Mouse (Mus musculus) 3134 (cell line): ENCODE data around the gene Ddx60.

Experiments used
- DNase-seq: peaks from one replicate; pipeline ENCODE4 v3.0.0-alpha.2; 2011; ENCODE audit warnings: low spot score; ENCODE audit not compliant: insufficient read length; ENCODE audit errors: extremely low read depth

The Ddx60 gene

DNA sequence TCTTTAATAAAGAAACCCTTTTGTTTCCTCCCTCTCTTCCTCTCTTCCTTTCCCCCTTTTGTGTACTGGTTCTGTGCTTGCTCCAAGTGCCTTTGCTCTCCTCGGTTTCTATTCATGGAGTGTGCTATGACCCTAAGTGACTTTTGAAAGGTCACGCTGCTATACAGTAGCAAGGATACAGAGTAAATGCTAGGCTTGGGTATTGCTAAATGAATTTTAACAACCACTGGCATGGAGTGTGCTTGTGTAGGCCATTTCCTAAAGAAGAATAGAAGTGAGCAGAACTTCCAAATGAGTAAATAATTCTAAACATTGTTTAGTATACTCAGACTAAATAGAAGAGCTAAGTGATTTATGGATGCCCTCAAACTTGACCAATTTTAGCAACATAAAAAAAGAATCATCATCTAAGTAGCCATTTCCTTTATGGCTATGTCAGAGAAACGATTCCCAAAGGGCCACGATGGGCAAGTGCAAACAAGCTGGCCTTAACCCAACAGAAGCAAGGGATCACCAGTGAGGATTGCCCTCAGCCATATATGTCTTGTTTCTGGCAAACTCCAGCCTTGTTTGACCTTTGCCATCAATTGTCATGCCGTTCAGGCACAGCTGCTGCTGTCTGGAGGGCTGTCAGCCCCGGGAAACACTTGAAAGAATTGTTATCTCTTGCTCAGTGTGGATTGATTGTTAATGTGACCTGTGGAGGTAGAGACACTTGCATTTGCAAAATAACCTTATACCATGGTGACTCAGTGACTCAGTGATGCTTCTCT, 58.0 kb downstream of the Ddx60 start:
- DNase-seq, result no peak

DNA sequence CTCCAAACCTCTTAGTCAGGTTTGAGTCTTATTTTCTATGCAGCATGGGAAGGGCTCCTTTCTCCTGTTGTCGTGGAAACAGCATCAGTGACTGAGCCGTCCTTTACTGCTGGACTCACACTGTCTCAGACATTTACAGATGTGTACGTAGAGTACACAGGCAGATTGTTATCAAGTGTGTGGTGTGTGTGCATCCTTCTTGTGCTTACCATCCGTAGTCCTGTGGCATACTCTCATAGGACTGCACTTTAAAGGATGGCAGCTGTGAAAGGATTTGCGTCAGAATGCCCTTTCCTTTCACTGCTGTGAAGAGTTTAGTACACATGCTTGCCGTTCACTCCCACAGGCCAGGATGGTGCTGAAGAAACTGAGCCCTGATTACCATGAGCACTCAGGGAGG, 61.6 kb downstream of the Ddx60 start:
- no peak for DNase-seq

DNA sequence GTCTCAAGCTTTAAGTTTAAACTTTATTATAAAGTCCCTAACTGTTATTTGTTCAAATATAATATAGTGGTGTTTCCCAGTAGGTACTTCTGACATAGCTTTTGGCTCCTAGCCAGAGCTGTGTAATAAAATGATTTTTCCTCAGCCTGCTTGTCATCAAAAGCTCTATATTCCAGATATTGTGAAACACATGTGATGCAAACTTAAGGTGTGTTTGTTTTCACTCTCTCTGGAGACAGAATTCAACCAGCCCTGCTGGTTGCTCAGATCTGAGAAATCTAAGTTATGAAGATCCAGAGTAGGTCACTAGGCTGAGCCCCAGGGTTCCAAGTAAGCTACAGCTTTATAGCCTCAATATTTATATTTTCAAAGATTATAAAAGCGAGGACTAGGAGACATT, 64.9 kb downstream of the Ddx60 start:
- no peak for DNase-seq

DNA sequence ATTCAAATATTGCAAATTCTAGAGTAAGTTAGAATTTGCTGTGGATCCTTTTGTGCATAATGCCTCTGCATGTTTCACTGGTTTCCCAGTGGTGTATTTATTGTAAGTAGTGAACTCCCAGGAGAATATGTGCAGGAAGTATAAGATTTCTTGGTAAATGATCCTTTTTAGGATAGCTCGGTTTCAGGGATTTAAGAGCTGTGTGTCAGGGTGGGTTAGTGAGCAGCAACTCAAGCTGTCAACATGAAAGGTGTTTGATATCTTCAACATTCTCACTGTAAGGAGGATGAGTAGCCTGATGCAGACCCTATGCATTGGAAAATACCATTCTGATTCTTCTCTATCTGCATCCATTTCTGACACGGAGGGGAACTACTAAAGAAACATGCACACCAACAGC, 69.2 kb downstream of the Ddx60 start:
- no peak for DNase-seq

DNA sequence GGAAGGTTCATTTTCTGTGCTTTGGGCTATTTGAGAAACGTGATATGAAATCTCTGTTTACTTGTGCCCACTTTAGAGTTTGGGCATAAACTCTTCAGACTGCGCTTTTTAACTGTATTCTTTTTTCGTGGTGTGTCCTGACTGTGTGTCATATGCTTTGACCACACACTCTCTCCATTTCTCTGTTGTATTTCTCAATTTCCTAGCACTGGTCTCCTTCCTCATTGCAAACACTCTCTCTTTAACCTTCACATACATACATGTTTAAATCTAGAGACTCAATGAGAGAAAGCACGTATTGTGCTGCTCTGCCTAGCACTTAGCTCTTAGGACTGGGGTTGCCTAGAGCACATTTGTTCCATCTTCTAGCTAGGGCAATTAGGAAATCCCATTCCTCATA, 86.3 kb downstream of the Ddx60 start:
- no peak for DNase-seq

DNA sequence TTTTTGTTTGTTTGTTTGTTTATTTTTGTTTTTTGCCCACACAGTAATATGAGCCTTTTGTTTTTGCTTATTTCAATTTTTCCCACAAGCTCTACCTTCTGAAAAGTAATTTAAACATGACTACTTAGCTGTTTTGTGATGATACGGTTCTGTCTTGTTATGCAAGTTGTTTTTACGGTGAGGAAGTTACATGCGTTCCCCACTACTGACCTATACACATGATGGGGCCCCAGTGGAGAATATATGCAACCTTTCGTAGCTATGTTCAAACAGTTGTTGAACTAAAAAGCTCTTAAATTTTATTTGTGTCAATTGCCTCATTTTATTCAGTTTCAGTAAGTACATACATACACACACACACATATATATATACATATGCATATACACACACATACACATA, 86.7 kb downstream of the Ddx60 start:
- DNase-seq, result no peak

DNA sequence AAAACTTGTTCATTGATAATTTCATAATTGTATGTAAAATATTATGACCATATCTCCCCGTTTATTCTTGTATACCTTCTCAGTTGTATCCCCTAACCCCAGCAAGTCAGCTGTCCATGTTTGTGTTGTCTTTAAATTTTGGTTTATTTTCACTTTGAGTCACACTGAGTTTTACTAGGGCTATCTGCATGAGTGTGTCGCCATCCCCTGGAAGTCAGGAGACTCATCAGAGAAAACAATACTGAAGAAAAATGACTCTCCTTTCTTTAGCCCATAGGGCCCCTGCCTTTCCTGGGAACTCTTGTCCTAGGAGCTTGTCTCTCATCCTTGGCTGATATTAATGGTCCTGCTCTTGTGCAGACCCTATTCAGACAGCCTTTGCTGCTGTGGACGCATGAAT, 106.5 kb downstream of the Ddx60 start:
- DNase-seq, result no peak

DNA sequence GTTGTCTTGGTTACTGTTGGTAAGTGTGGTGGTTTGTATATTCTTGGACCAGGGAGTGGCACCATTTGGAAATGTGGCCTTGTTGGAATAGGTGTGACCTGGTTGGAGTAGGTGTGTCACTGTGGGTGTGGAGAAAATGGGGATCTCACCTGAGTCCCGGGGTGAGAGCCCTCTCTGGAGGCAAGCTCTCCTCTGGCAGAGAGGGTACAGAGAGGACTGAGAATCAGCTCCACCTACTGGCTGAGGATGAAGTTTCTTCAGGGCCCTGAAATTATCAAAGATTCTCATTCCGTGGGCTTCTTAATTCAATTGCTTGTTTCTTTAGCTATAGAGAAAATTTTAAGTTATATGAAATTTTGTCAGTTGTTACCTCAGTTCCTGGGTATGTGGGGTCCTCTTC, 118.9 kb downstream of the Ddx60 start:
- no peak for DNase-seq

DNA sequence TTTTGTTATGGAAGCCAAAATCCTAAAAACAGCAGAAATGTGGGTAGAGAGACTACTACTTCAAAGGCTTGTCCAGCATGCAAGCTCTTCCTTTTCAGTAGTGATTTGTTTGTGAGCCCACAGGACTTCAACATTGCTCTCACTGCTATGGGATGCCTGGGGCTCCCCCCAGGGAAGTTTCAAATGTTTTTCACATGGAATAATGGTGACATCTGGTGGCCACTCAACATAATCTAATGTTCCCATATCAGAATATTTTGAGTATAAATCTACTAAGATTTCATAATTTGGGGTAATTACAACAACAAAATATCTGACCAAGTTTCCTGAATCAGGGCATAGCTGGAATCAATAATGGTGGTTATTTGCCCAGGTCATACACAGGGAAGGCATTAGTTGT, 132.5 kb downstream of the Ddx60 start:
- no peak for DNase-seq

GRCm38 (mm10) chr8:62068305-62068704, 140.4 kb downstream of the Ddx60 start:
- no peak for DNase-seq

DNA sequence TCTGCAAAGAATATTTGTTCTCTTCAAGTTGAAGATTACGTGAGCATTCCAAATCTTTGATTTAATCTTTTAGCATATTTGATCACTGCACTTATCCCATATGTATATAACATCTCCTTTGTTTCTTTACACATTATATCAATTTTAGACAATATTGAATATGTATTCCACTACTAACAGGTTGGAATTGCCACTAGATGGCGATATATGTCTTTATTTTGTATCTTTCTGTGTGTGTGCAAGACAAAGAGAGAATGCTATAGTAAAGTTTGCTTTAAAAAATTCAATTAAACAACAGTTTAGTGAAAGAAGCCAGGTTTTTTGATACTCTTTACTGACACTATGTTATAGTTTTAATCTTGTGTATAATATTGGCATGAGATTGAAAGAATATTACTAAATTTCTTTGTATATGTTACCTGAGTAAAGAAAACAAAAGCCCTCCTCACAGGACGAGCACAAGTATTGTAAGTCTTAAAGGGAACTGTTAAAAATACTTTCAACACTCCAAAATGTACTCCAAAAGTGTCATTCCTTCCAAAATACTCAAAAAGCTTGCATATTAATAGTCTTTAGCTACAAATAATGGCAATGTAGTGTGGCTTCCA, 152.4 kb downstream of the Ddx60 start:
- peak; percentile 1 for DNase-seq

DNA sequence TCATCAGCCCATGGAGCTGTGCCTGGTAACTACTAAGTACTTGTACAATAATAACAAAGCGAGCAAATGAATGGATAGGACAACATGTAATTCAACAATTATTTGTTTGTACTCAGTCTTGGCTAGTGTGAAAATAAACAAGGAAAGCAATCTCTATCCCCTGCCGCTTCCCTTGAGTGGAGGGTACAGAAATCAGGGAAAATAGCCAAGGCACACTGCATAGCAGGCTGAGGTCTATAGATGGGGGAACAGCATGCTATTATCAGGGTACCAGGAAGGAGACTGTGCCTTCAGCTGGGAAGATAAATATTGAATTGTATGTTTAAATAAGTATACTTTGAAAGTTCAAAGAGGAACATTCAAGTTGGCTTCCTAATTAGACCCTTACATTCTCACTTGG, 153.9 kb downstream of the Ddx60 start:
- no peak for DNase-seq
